Mouse (Mus musculus): ENCODE measurements at regions not wholly inside any gene's neighbourhood (a gene's known extent, or its start where the extent isn't known, plus 50 kb on each side); places are given as distances from the start of the nearest gene placed in this dataset.

- DNase-seq (ENCODE audit: low spot score in 2 of 2) = no peak
- intact Hi-C loops (cut with DNase I) = no loop called here
Observed at GRCm38 (mm10) chr12:73449069-73449468, 97.1 kb downstream of the Tmem30b start.

DNA sequence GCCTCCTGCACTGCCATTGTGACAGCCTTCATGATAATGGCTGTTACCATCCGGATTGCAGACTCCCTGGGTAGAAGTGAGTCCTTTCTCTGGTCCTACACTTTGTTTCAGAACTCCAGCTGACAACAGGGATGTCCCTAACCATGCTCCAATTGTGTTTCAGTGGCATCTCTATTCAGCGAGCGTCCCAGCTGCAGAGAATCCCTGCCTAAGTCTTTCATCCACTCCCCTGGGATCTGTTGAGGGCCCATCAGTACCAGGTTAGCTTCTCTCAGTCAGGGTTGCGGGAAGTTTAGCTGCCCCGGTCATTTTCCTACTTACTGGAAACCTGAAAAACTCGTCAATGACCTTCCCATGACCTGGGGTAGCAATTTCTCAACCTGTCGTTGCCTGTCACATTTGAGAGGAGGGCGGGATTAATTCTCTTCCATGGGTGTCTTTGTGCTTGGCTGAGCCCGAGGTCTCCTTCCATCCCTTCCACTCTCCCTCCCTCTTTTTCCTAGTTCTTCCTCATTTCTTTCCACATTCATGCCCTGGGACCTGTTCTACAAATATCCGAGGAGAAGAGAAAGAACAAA lies 97.7 kb downstream of the Tmem30b start:
- intact Hi-C loops (cut with DNase I) = no loop called here
- DNase-seq (ENCODE audit: low spot score in 2 of 2) = no peak

GRCm38 (mm10) chr12:73447172-73447571 lies 99.0 kb downstream of the Tmem30b start:
- no peak for DNase-seq (ENCODE audit: low spot score in 2 of 2)
- intact Hi-C loops (cut with DNase I) = no loop called here

DNA sequence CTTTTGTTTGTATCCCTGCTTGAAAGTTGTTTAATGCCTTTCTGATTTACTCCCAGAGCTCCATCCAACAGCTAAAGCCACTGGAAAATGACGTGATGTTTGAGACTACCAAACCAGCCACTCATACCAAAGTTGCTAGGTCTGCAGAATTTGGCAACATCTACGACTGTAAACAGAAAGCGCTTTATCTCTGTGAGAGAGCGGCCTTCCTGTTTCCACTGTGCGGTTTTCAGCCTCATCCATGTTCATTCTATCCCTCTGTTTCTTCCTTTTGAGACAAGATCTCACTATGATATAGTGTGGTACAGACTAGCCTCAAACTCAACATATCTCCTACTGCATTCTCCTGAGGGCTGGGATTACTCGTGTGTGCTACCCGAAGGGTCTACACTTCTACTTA lies 100.0 kb downstream of the Tmem30b start:
- no peak for DNase-seq (ENCODE audit: low spot score in 2 of 2)
- intact Hi-C loops (cut with DNase I) = no loop called here

DNA sequence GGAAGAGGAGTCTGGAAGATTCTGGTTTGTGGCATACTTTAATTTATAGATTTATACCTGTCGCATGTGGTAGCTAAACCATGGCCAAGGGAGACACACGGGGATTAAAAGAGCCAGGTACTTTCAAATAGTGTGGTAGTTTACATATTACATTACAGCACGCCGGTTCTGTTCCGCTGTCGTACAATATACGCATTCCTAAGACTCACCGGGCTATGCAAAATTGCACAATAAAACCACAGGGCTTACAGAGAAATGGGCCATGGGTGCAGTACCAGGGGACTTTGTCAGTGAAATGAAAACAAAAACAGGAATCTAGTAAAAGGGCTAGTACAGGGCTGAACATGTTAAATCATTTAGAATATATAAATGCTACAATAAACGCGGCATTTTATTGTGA lies 100.6 kb downstream of the Tmem30b start:
- no peak for DNase-seq (ENCODE audit: low spot score in 2 of 2)
- intact Hi-C loops (cut with DNase I) = no loop called here

DNA sequence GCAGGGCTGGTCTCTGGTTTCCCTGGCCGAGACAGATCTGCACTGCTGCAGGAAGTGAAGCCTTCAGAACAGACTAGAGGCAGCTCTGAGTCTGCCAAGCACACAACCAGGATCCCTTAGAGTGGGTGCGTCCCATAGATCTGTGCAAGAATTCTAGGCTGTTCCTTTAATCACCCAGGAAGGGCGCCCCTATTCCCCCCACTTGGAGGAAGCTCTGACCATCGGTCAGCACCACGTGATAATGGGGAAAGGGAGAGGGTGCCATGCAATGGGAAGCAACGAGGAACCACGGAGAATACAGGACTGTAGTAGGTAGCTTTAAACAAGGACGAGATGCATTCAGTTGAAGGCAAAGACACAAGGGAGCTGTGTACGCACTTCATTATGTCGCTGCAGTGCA lies 101.1 kb downstream of the Tmem30b start:
- no peak for DNase-seq (ENCODE audit: low spot score in 2 of 2)
- intact Hi-C loops (cut with DNase I) = no loop called here

- DNase-seq (ENCODE audit: low spot score in 2 of 2) = no peak
- intact Hi-C loops (cut with DNase I) = no loop called here
Observed at GRCm38 (mm10) chr12:73441326-73441725, 104.9 kb downstream of the Tmem30b start.

DNA sequence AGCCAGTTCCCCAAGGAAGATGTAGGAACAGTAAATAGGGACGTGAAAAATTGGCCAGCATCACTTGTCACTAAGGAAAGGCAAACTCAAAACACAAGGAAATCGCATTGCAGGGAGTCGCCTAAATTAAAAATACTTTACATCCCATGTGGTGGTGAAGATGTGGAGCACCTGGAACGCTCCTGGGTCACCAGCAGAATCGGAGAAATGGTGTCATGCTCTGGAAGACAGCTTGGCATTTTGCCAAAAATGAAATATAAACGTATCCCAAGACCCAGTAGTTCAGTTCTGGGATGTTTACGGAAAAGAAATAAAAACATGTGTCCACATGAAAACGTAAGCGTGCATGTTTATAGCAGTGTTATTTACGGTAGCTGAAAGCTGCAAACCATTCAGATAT lies 111.5 kb downstream of the Tmem30b start:
- DNase-seq (ENCODE audit: low spot score in 2 of 2) = no peak
- intact Hi-C loops (cut with DNase I) = no loop called here

GRCm38 (mm10) chr12:73432546-73432945 lies 113.6 kb downstream of the Tmem30b start:
- DNase-seq (ENCODE audit: low spot score in 2 of 2) = no peak
- intact Hi-C loops (cut with DNase I) = no loop called here

GRCm38 (mm10) chr12:73428171-73428570 lies 118.0 kb downstream of the Tmem30b start:
- intact Hi-C loops (cut with DNase I) = no loop called here
- no peak for DNase-seq (ENCODE audit: low spot score in 2 of 2)

GRCm38 (mm10) chr12:73424814-73425213 lies 121.4 kb downstream of the Tmem30b start:
- DNase-seq (ENCODE audit: low spot score in 2 of 2) = no peak
- intact Hi-C loops (cut with DNase I) = no loop called here

DNA sequence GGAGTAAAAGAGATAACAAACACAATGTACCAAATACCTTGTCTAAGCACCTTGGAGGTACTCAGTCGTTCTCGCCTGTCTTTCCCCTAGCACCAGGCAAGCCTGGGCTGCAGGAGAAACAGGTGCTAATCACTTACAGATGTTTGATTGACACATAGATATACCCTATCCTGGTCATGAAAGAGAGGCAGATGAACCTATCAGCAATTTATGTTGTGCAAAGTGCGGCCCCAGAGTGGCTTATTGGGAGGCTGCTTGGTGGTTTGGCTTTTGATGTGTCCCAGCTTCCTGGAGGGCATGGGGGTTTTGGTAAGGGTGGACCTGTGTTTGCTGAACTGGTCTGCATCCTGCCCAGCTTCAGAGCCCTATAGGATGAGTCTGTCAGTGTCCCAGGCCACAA lies 129.1 kb downstream of the Tmem30b start:
- DNase-seq (ENCODE audit: low spot score in 2 of 2) = no peak
- intact Hi-C loops (cut with DNase I) = no loop called here

GRCm38 (mm10) chr12:73416367-73416897 lies 129.8 kb downstream of the Tmem30b start:
- DNase-seq (ENCODE audit: low spot score in 2 of 2) = no peak

GRCm38 (mm10) chr12:73415856-73416366 lies 129.3 kb downstream of the Slc38a6 start:
- intact Hi-C loops (cut with DNase I) = no loop called here
- no peak for DNase-seq (ENCODE audit: low spot score in 2 of 2)

More at GRCm38 (mm10) chr12:73416367-73416897, 129.8 kb downstream of the Tmem30b start:
- intact Hi-C loops (cut with DNase I) = no loop called here

- intact Hi-C loops (cut with DNase I) = no loop called here
- DNase-seq (ENCODE audit: low spot score in 2 of 2) = no peak
Observed at GRCm38 (mm10) chr12:73413439-73414196, 127.0 kb downstream of the Slc38a6 start.

DNA sequence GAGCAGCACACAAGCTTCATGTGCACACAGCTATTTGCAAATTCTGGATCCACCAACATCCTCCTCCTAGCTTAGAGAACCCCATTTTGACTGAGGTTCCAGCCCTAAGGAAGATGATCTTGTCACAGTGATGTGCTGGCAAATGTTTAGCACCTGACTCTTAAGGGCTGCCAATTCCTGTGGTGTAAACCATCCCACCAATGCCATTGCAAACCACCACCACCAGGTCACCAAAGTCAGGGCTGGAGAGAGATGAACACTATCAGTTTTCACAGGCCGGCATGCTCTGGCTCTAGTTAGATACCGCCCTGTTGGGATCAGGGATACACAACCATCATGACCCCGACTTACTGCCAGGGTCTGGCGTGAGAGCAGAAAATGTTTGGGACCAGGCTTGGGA lies 125.9 kb downstream of the Slc38a6 start:
- no peak for DNase-seq (ENCODE audit: low spot score in 2 of 2)
- intact Hi-C loops (cut with DNase I) = no loop called here

DNA sequence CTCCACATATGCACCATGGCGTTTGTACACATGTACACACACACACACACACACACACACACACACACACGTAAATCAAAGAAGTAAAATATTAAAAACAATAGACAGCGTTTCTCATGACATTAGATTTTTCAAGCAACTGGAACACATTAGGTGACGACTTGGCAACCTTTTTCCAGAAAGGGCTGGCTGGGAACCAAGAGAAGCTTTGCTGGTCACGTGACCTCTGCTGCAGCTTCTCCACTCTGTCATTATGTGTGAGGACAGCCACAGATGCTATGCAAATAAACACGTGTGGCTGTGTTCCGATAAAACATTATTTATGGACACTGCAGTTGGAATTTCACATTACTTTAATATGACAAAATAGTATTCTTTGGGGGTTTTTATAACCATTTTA lies 124.3 kb downstream of the Slc38a6 start:
- DNase-seq (ENCODE audit: low spot score in 2 of 2) = no peak
- intact Hi-C loops (cut with DNase I) = no loop called here

GRCm38 (mm10) chr12:73409481-73410085 lies 123.0 kb downstream of the Slc38a6 start:
- intact Hi-C loops (cut with DNase I) = no loop called here
- DNase-seq (ENCODE audit: low spot score in 2 of 2) = no peak

DNA sequence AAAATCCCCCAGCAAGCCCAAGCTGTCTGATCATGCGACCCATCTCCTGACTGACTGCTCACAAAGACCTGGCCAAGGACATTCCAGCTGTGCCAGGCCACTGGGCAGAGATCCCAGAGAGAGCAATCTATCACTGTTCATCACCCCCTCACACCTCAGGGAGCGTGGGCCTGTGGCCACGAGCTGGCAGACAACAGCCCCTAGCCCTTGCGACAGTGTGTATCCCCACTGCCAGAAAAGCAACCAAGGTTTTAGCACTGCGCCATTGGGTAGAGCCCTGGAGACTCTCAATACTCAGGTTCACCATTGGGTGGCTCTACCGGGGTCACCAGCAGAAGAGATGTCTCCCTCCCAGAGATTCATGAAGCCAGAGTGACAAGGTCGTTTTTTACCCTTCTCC lies 122.0 kb downstream of the Slc38a6 start:
- intact Hi-C loops (cut with DNase I) = no loop called here
- DNase-seq (ENCODE audit: low spot score in 2 of 2) = no peak

GRCm38 (mm10) chr12:73408165-73408564 lies 121.6 kb downstream of the Slc38a6 start:
- intact Hi-C loops (cut with DNase I) = no loop called here
- no peak for DNase-seq (ENCODE audit: low spot score in 2 of 2)

Data from left cerebral cortex, postnatal 14 days (tissue).